Mouse (Mus musculus): ENCODE results near the gene Gm3488. TPM values are rescaled to one million over a fixed set of nuclear protein-coding genes. Genes with fewer than 3 reads are reported as not detected.
"Not testable (repeated sequence)": the region's sequence is repeated elsewhere in the genome, so short reads cannot be mapped to it uniquely, and the experiment has no call there.

The Gm3488 gene
- 10 to 100 TPM in 1 of 3 experiments, 1 to 10 TPM in 2; 2.4 to 17.1 (median 8.5) TPM for polyA plus RNA-seq (2017; shearing (Covaris generic))

DNA sequence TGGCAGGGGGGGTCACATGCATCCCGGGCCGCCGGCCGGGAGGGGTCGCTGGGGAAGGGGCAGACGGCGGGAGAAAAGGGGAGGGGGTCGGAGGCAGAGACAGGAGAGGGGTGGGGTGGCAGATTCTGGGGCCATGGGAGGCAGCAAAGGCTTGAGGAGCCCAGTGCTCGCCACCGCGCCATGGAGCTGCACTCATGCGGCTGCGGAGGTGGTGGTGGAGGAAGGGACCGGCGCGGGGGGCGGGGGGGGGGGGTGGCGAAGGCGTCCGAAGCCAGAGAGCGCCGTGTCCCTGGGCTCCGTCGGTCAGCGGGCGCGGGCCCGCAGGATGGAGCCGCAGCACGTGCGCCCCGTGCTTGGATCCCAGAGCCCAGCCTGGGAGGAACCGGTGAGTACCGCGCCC is at the start of gene Gm3488:
Gene Gm3488, plus strand, starts transcription at position 301 of the 400 bp plus-strand sequence.
- ATAC-seq = not testable (repeated sequence)

DNA sequence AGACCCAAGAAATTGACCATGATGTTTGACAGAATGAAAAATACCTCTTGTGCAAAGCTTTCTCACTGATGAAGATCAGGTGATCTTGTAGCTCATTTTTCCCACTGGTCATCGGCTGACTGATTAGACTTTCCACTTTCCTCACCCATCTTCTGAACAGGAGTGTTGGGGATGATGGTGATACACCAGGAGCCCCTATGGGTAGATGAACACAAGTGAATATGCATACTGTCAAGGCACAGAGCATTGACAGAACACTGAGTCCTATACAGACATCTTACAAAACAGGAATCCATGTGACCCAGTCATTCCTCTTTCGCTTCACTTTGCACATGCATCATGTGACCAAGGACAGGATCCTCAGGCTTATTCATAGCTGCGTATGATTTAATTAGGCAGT is 46.1 kb upstream of the Gm3488 start, which contains the start of gene Gm3194:
Gene Gm3194, minus strand, starts transcription at position 101 of the 400 bp plus-strand sequence.
- not testable (repeated sequence) for ATAC-seq

GRCm38 (mm10) chr14:5460469-5460868 is 41.0 kb upstream of the Gm3488 start:
- ATAC-seq = not testable (repeated sequence)

DNA sequence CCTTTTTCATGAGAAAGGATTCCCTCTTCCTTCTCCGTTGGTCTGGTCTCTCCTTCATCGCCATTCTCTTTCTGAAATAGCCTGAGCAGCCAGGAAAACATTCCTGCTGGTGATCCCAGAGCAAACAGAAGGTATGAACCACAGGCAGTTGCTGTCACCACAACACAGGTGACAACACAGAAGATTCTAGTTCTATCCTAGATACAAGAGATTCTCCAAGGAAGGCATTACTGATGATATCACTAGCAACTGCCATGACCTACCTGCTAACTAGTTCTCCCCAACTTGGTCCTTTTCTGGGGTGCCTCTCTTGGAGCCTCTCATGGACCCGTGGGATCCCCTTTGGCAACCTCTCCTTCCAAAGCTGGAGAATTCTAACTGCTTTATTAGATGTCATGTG is 23.7 kb upstream of the Gm3488 start, which contains the start of gene Gm8246:
Gene Gm8246, minus strand, starts transcription at position 101 of the 400 bp plus-strand sequence.
- not testable (repeated sequence) for ATAC-seq

DNA sequence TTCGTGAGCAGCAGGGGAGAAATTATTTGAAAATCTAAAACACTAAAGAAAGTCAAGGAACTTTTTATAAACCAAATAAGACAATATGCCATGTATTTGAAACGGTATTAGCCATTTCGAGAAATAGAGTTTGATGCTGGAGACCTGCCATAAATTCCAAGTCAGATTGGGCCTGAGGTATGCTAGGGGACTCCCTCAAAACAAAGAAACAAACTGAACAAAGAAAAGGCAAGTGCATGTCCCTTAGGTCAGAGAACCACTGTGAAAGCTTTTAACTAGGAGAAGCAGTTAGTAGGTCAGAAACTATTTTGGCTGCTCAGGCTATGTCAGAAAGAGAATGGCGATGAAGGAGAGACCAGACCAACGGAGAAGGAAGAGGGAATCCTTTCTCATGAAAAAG is 17.6 kb upstream of the Gm3488 start, which contains the start of gene Gm3187:
Gene Gm3187, plus strand, starts transcription at position 301 of the 400 bp plus-strand sequence.
- ATAC-seq = not testable (repeated sequence)

GRCm38 (mm10) chr14:5538196-5538595 is 36.7 kb downstream of the Gm3488 start, which contains the start of gene Gm3532:
Gm3532 (plus strand) TSS chr14:5538496.
- not testable (repeated sequence) for ATAC-seq

Other genes starting within 250 kb of the Gm3488 start
- gene Gm3526, start 241.1 kb upstream of the Gm3488 start, polyA plus RNA-seq (2017; shearing (Covaris generic)) = not detected
- not detected for gene Gm3542, start 166.7 kb upstream of the Gm3488 start, polyA plus RNA-seq (2017; shearing (Covaris generic))
- 10 to 100 TPM in 1 of 3 experiments, 1 to 10 TPM in 2; 3.6 to 23.2 (median 8.7) TPM for gene Gm3500, start 112.6 kb upstream of the Gm3488 start, polyA plus RNA-seq (2017; shearing (Covaris generic))
- gene Gm3194, start 46.2 kb upstream of the Gm3488 start, polyA plus RNA-seq (2017; shearing (Covaris generic)) = 1 to 10 TPM in 1 of 3 experiments, not detected in 2; 8.9 TPM
- not detected for gene Gm8246, start 23.8 kb upstream of the Gm3488 start, polyA plus RNA-seq (2017; shearing (Covaris generic))
- not detected for gene Gm3187, start 17.5 kb upstream of the Gm3488 start, polyA plus RNA-seq (2017; shearing (Covaris generic))
- gene Gm3532, start 36.8 kb downstream of the Gm3488 start, polyA plus RNA-seq (2017; shearing (Covaris generic)) = not detected
- gene Gm8265, start 131.4 kb downstream of the Gm3488 start, polyA plus RNA-seq (2017; shearing (Covaris generic)) = not detected
- not detected for gene Gm9603, start 185.8 kb downstream of the Gm3488 start, polyA plus RNA-seq (2017; shearing (Covaris generic))
- gene Gm3373, start 239.9 kb downstream of the Gm3488 start, polyA plus RNA-seq (2017; shearing (Covaris generic)) = 1 to 10 TPM in 2 of 3 experiments, under 1 TPM in 1; 0.93 to 2.7 (median 1.2) TPM